Mouse (Mus musculus): ENCODE results near the gene Rnf38. TPM values are rescaled to one million over a fixed set of nuclear protein-coding genes. Genes with fewer than 3 reads are reported as not detected.

The Rnf38 gene
- total RNA-seq, 2 experiments from 2014 or later, result 43.5 to 61.7 TPM

Small RNA genes lying within 50 kb of the gene (microRNA-seq; reads per million reads assigned to microRNA genes)
- 0 reads per million in 2 experiments for gene Mir5106

Other genes with a start within 250 kb of the Rnf38 start
- gene Clta, start 229.3 kb downstream of the Rnf38 start, total RNA-seq (2021), result 100 to 1,000 TPM; 273 to 308 TPM
- gene Gne, start 149.6 kb downstream of the Rnf38 start, total RNA-seq (2021), result 10 to 100 TPM; 46.3 to 47.5 TPM
- under 1 TPM; 0.23 to 0.64 TPM for gene Melk, start 67.1 kb upstream of the Rnf38 start, total RNA-seq (2021)

All from layer of hippocampus, postnatal 25 days (tissue).